Mouse (Mus musculus): ENCODE results near the gene Hcfc1r1.

The Hcfc1r1 gene

DNA sequence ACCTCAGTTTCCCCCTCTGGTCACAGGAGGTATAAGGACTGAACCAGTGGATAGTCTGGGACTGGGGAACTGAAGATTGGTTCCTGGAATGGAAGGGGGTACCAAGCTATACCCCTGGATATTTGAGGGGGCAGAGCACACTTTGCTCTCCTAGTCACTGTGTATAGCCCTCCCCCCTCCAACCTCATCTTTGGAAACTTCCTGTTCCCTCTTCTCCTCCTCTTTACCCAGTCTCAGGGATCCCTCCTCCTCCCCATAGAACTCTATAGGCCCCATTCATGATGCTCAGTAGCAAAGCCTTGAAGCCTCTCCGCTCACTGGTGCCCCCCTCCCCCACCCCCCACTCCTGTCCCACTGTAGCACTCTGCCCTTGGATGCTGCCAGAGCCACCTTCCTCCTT, 46.1 kb downstream of the Hcfc1r1 start:
- DNase-seq (ENCODE audit: low read depth, low spot score): no peak

DNA sequence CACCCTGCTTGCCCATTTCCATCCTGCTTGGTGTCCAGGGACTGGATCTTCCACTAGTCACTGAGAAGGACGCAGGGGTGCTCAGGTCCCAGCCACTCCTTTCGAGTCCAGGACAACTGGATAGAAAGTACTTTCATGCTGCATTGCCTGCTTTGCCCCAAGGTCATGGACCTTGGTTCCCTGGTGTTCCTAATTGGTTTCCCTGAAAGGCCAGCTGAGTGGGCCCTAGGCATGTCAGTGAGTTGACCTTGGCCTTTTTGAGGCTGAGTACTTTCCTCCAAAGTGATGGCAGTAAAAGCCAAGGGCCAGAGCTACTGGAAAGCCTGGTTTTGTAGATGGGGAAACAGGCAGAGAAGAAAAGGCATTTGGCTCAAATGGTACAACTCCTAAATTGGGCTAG, 48.5 kb downstream of the Hcfc1r1 start:
- DNase-seq (ENCODE audit: low read depth, low spot score): no peak

DNA sequence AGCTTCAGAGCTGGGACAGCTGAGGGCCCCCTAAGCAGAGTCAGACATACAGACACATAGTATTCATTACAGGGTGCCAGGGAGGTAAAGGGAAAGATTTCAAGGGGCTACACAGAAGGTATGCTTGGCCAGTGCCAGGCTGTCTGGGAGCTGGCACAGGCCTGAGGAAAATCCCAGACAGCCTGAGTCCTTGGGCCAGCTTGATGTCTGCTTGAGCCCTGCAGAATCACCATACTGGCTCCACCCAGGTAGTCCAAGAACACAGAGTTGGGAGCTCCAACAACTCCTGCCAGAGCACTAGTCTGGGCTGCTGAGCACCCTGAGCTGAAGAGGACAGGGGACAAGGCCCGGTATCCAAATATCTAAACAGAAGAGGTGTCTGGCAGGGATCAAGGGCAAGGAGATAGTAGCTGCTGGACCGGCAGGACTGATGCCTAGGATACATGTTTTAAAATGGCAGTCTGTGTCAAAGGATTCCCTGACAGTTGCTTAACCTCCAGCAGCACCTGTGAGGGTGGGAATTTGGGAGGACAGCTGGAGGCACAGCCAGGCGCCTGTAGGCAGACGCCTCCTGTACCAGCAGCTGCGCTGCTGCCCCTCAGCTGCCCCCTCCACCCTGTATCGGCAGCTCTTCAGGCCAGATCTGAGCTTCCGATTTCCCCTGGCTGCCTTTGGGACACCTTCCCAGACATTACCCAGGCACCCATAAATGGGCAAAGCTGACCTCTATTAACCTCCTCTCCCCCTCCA, 49.2 kb downstream of the Hcfc1r1 start, which contains the start of gene 1520401A03Rik:
1520401A03Rik (minus strand) TSS at position 408 of the 750 bp plus-strand sequence.
- no peak for DNase-seq (ENCODE audit: low read depth, low spot score)
